Mouse (Mus musculus) MEL-GATA-1-ER (cell line): ENCODE results near the gene Med25.
A peak's percentile ranks its signal among the peaks of the same experiment; 100 is the strongest.

Experiments used
- DNase-seq: peaks from one replicate; pipeline ENCODE4 v3.0.0-alpha.2; 2012; ENCODE audit warnings: low read depth; ENCODE audit errors: extremely low read depth

The Med25 gene

GRCm38 (mm10) chr7:44849416-44850111 is 42.9 kb downstream of the Med25 start:
- DNase-seq: peak; percentile 90

DNA sequence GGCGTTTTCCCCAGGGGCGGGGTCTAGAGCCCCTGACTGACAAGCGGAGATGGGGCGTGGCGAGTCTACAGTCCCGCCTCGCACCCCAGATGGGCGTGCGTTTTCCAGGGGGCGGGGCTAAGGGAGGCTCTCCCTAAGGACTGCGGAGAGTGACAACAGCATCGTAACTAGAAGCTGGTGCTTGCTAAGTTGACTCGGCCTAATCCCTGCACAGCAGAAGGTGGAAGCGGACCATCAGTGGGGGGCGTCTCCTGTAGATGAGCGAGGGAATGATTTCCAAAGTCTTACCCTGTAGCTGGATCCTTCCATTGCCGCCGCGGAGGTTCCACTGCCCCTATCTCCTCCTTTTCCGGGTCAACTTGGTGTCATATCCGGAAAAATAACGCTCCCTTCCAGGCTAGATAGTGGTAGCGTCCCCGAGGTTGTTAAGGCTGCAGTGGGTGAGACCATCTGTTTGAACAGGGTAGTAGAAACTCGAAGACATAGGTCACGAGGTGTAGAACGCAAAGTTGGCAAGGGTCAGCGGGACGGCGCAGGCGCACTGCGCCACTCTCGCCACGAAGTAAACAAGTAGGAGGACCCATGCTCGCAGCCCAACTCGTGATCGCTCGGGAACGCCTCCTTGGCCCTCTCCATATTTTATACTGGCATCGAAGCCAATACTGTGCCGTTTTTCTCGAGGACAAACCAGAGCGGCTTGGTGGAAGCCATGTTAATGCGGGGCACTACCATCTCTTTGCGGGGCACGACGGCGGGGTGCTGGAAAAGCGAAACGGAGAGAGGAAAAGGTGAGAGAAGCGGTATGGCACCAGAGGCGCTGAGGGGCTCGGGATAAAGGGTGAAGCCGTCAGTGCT is 43.7 kb downstream of the Med25 start, which contains the start of the genes Akt1s1 and Tbc1d17:
TSS of gene Akt1s1 (plus strand) at position 431 of the 855 bp plus-strand sequence.
TSS of gene Tbc1d17 (minus strand) at position 519 of the 855 bp plus-strand sequence.
- DNase-seq: peak; percentile 100

DNA sequence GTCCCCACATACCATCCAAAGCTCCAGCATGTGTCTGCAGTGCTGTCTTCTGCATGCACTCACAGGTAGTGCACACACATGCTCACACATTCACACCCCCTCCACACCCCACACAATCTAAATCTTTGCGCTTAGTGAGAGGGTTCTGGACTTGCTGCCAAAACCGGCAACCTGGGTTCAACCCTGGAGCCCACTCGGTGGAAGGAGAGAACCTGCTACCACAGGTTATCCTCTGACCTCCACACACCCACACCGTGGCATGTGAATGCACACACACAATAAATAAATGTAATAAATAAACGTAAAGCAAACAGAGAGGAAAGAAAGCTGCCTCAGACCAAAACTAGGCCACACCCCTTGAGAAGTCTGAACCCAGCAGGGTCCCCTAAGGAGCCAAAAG is 44.7 kb downstream of the Med25 start:
- no peak for DNase-seq

GRCm38 (mm10) chr7:44846804-44847203 is 45.7 kb downstream of the Med25 start:
- no peak for DNase-seq

- no peak for DNase-seq
Observed at GRCm38 (mm10) chr7:44845006-44845405, 47.5 kb downstream of the Med25 start.

DNA sequence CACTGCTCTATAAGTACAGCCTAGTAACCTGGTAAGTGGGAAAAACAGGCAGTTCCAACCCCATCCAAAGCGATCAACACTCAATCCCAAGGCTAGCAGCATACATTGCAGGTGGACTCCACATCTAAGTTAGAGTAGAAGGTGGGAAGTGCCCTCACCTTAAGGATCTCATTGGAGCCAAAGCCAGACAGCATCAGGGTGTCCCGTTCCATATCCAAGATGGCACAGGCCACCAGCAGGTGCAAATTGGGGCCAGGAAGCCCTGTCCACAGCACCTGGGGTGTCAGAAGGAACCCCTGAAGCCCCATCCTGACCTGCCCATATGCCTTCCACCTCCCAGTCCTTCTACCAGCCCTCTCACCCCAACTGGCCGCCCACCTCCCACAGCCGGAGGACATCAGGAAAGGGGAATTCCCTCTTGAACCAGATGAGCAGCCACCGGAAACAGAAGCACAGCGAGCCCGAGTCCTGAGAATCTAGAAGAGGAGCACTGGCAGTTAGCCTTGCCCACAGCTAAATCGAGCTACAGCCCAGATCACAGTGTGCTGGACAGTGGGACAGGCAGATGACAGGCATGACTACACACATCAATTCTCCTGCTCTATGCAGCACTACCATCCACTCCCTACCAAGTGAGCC is 50.6 kb downstream of the Med25 start:
- no peak for DNase-seq

- no peak for DNase-seq
Observed at GRCm38 (mm10) chr7:44840426-44840825, 52.1 kb downstream of the Med25 start.

DNA sequence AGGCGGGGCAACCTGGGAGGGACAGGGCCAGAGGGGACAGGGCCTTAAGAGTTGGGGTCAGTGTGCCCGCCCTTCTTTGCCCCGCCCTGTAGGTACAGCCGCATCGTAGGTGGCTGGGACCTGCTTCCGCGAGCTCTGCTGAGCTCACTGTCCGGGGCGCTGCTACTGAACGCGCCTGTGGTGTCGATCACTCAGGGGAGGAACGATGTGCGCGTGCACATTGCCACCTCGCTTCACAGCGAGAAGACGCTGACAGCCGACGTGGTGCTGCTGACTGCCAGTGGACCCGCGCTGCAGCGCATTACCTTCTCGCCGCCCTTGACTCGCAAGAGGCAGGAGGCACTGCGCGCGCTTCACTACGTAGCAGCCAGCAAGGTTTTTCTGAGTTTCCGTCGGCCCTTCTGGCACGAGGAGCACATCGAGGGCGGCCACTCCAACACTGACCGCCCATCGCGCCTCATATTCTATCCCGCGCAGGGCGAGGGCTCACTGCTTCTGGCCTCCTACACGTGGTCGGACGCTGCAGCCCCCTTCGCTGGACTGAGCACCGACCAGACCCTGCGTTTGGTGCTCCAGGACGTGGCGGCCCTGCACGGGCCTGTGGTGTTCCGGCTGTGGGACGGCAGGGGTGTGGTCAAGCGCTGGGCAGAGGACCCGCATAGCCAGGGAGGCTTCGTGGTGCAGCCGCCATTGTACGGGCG is 52.9 kb downstream of the Med25 start:
- DNase-seq: no peak

DNA sequence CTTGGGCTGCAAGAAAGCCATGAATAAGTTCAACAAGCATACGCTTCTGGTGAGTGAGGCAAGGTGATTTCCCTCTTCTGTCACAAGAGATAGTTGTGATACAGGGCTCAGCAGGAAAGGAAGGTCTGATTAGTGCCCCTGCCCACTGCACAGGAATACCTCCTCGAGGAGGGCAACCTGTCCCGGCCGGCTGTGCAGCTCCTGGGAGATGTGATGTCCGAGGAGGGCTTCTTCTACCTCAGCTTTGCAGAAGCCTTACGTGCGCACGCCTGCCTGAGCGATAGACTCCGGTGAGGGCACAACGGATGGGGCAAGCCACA is 53.4 kb downstream of the Med25 start:
- DNase-seq: no peak

- DNase-seq: no peak
Observed at GRCm38 (mm10) chr7:44838073-44838472, 54.4 kb downstream of the Med25 start.

DNA sequence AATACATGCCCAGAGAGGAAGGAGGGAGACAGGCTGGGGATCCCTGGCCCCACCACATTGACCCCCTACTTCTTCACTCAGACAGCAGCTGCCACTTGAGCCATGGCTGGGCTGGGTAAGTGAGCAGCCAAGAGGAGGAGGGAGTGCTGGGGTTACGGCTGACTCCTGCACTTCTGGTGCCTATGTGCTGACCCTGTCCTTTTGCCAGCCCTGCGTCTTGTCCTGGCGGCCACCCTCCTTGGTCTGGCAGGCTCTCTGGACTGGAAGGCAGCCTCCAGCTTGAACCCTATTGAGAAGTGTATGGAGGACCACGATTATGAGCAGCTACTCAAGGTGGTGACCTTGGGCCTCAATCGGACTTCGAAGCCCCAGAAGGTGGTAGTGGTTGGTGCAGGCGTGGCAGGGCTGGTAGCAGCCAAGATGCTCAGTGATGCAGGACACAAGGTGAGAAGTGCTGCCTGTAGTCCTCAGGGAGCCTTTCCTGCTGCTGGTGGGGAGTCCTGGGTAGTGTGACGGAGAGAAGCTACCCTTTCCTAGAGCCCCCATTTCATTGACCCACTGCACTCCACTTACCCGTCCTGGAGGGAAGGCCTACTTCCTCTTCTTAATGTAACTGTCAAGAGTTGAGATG is 56.0 kb downstream of the Med25 start:
- DNase-seq: no peak

DNA sequence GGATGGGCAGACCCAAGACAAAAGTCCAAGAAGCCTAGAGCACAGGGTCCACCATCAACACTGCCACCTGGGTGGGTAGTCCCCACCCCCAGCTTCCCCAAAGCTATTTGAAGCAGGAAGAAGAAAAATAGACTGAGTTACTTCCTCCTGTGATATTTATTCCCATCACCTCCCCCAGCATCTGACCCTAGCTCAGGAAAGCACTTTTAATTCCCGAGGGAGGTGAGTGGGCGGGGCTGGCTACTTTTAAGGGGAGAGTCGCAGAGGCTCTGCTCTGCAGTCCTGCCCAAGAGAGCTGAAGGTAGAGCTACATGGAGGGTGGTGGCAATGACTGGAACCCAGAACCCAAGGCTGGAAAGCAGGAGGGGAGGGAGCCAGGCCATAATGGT is 56.5 kb downstream of the Med25 start:
- no peak for DNase-seq

GRCm38 (mm10) chr7:44835373-44836015 is 57.0 kb downstream of the Med25 start:
- DNase-seq: no peak

- no peak for DNase-seq
Observed at GRCm38 (mm10) chr7:44832763-44833162, 59.7 kb downstream of the Med25 start.

GRCm38 (mm10) chr7:44828706-44829105 is 63.8 kb downstream of the Med25 start:
- DNase-seq: no peak

DNA sequence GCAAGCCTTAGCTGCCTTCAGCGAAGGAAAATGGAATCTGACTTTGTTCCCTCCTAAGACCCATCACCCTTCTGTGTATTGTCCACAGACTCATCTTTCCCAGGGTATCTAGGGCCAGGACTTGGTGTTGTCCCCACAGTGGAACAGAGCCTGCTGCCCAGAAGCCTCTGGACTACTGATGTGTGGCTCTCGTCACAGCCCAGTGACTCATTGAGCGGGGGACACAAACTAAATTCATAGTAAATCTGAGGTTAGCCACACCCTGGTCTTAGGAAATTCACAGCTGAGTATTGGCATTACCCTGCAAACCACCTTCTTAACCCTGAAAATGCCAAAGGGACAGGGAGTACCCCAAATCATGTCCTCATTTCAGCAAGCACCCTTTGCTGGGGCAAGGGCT is 65.7 kb downstream of the Med25 start:
- DNase-seq: no peak
